Mouse (Mus musculus): ENCODE data around the gene Nupl2. TPM values are rescaled to one million over a fixed set of nuclear protein-coding genes. Genes with fewer than 3 reads are reported as not detected.

Nupl2 gene
- polyA plus RNA-seq, 1 experiment from 2014 or later, result 4.7 TPM

DNA sequence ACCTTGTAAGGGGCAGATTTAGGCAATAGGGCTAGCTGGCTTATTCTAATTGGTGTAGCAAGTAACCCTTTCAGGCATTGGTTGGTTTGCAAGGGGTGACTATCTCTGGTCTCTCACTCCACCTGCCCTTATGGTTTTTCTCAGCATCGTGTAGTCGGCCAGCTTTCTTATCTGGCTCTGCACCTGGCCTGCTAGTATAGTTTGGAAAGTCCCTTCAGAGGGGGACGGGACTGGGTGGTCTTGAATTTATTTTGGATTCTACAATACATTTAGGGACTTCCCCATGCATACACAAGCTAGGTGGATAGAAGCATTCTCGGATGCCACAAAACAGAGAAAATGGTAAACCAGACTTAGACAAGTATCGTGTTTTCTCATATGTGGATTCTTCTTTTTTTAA is 17.8 kb upstream of the Nupl2 start:
- peaks cover 48% of the 10 kb centered on the region for H3K36me3 ChIP-seq (ENCODE audit: control insufficient read depth, insufficient read depth)
- no peak overlapping the region for H3K9ac ChIP-seq (ENCODE audit: low read depth, low read length)
- no peak overlapping the region for H3K4me3 ChIP-seq (ENCODE audit: low read depth, low read length)
- H3K4me2 ChIP-seq (replicated peaks; ENCODE audit: low read depth), result no peak overlapping the region
- no peaks in the 10 kb centered on the region for H3K9me3 ChIP-seq (ENCODE audit: control insufficient read depth)
- WGBS, result 87% methylated on average over 5 of the region's 5 CpGs
- H3K27me3 ChIP-seq (replicated peaks; ENCODE audit: control insufficient read depth, insufficient read depth, low read length), result no peaks in the 10 kb centered on the region
- TF ChIP-seq CTCF (IDR thresholded peaks at IDR 0.05; ENCODE audit: low read depth), result no peak
- no peaks in the 10 kb centered on the region for H3K4me1 ChIP-seq (replicated peaks; ENCODE audit: control insufficient read depth, insufficient read depth, low read length)
- ATAC-seq, result no peak
- H3K27ac ChIP-seq (ENCODE audit: low read depth, low read length), result no peak overlapping the region

DNA sequence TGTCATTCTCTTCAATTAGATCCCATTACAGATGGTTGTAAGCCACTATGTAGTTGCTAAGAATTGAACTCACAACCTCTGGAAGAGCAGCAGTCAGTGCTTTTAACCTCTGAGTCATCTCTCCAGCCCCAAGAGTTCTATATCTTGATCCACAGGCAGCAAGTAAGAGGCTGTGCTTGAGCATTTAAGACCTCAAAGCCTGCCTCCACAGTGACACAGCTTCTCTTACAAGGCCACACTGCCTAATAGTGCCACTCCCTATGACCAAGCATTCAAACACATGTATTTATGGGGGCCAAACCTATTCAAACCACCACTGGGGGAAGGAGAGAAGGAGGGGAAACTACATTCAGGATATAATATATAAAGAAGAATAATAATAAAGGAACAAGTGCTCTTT is 12.6 kb upstream of the Nupl2 start:
- Histone ChIP-seq H3K4me3 (ENCODE audit: low read depth, low read length) (no peak overlapping the region), H3K36me3 (ENCODE audit: control insufficient read depth, insufficient read depth) (peaks cover 13% of the 10 kb centered on the region), H3K9me3 (ENCODE audit: control insufficient read depth) (no peaks in the 10 kb centered on the region), H3K4me2 (replicated peaks; ENCODE audit: low read depth) (no peak overlapping the region), H3K27ac (ENCODE audit: low read depth, low read length) (no peak overlapping the region), H3K27me3 (replicated peaks; ENCODE audit: control insufficient read depth, insufficient read depth, low read length) (no peaks in the 10 kb centered on the region), H3K4me1 (replicated peaks; ENCODE audit: control insufficient read depth, insufficient read depth, low read length) (no peaks in the 10 kb centered on the region), H3K9ac (ENCODE audit: low read depth, low read length) (no peak overlapping the region)
- TF ChIP-seq CTCF (IDR thresholded peaks at IDR 0.05; ENCODE audit: low read depth), result no peak
- no peak for ATAC-seq

GRCm38 (mm10) chr5:24156774-24157173 is 8.0 kb upstream of the Nupl2 start:
- Histone ChIP-seq H3K4me2 (replicated peaks; ENCODE audit: low read depth) (no peak overlapping the region), H3K36me3 (ENCODE audit: control insufficient read depth, insufficient read depth) (peaks cover 10% of the 10 kb centered on the region), H3K4me1 (replicated peaks; ENCODE audit: control insufficient read depth, insufficient read depth, low read length) (no peaks in the 10 kb centered on the region), H3K9me3 (ENCODE audit: control insufficient read depth) (no peaks in the 10 kb centered on the region), H3K27ac (ENCODE audit: low read depth, low read length) (no peak overlapping the region), H3K27me3 (replicated peaks; ENCODE audit: control insufficient read depth, insufficient read depth, low read length) (no peaks in the 10 kb centered on the region), H3K4me3 (ENCODE audit: low read depth, low read length) (no peak overlapping the region), H3K9ac (ENCODE audit: low read depth, low read length) (no peak overlapping the region)
- no peak for ATAC-seq
- WGBS, result 91% methylated on average over 6 of the region's 6 CpGs
- no peak for TF ChIP-seq CTCF (IDR thresholded peaks at IDR 0.05; ENCODE audit: low read depth)

DNA sequence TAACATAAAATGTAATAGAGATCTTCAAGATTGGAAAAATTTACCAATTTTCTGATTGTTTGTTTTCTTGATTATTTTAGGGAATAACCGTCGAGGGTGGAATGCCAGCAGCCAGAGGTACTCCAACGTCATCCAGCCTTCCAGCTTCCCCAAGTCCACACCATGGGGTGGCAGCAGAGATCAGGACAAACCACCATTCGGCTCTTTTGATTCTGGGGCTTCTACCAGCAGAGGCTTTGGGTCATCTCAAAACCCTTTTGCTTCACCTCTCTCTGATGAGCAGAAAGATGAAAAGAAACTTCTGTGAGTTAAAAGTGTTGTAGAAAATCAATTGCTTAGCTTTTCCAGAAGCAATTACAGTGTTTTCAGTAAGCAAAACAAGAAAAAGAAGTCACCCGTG is 2.5 kb downstream of the Nupl2 start:
- WGBS, result 45% methylated on average over 5 of the region's 5 CpGs
- no peak for ATAC-seq

DNA sequence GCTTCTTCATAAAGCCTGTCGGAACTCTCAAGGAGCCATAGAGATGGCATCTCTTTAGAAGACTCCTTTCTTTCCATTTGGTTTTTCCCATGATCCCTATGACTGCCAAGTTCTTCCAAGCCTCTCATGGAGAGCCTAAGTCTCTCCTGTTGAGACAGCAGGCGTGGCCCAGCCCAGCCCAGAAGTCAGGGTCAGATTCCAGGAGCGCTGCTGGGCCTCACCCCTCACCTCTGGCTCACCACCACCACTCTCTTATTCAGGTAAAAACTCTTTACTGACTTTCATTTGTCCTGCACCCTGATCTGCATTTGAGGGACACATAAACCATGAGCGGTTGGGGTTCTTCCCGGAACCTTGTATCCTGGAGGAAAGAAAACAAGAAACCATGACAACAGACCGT is 5.1 kb downstream of the Nupl2 start:
- Histone ChIP-seq H3K27ac (ENCODE audit: low read depth, low read length) (no peak overlapping the region), H3K27me3 (replicated peaks; ENCODE audit: control insufficient read depth, insufficient read depth, low read length) (no peaks in the 10 kb centered on the region), H3K9ac (ENCODE audit: low read depth, low read length) (no peak overlapping the region), H3K4me3 (ENCODE audit: low read depth, low read length) (no peak overlapping the region), H3K4me1 (replicated peaks; ENCODE audit: control insufficient read depth, insufficient read depth, low read length) (no peaks in the 10 kb centered on the region), H3K36me3 (ENCODE audit: control insufficient read depth, insufficient read depth) (peaks cover 24% of the 10 kb centered on the region), H3K4me2 (replicated peaks; ENCODE audit: low read depth) (no peak overlapping the region), H3K9me3 (ENCODE audit: control insufficient read depth) (no peaks in the 10 kb centered on the region)
- ATAC-seq, result no peak
- no peak for TF ChIP-seq CTCF (IDR thresholded peaks at IDR 0.05; ENCODE audit: low read depth)
- WGBS, result 88% methylated on average over 6 of the region's 6 CpGs

More for the DNA sequence above, 2.5 kb downstream of the Nupl2 start:
- peaks cover 13% of the 10 kb centered on the region for H3K36me3 ChIP-seq (ENCODE audit: control insufficient read depth, insufficient read depth)
- H3K27ac ChIP-seq (ENCODE audit: low read depth, low read length), result no peak overlapping the region
- H3K9me3 ChIP-seq (ENCODE audit: control insufficient read depth), result no peaks in the 10 kb centered on the region
- H3K27me3 ChIP-seq (replicated peaks; ENCODE audit: control insufficient read depth, insufficient read depth, low read length), result no peaks in the 10 kb centered on the region
- H3K4me2 ChIP-seq (replicated peaks; ENCODE audit: low read depth), result no peak overlapping the region
- H3K9ac ChIP-seq (ENCODE audit: low read depth, low read length), result no peak overlapping the region
- no peak overlapping the region for H3K4me3 ChIP-seq (ENCODE audit: low read depth, low read length)
- H3K4me1 ChIP-seq (replicated peaks; ENCODE audit: control insufficient read depth, insufficient read depth, low read length), result no peaks in the 10 kb centered on the region
- peak; percentile 62 for TF ChIP-seq CTCF (IDR thresholded peaks at IDR 0.05; ENCODE audit: low read depth)

DNA sequence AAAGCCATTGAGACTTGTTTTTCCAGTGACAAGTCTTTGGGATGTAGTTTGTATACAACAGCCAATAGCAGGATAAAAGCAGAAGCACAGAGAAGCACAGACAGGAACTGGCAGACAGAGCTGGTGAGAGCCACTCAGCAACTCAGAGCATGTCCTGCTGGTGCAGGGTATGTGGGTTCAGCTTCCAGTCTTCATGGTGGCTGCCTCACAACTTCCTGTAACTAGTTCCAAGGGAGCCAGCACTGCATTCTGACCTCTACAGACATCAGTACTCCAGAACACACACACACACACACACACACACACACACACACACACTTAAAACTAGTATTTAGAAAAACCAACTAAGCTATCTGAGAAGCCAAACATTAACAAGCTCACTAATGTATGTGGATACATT is 7.3 kb downstream of the Nupl2 start:
- Histone ChIP-seq H3K4me2 (replicated peaks; ENCODE audit: low read depth) (no peak overlapping the region), H3K9me3 (ENCODE audit: control insufficient read depth) (no peaks in the 10 kb centered on the region), H3K27me3 (replicated peaks; ENCODE audit: control insufficient read depth, insufficient read depth, low read length) (no peaks in the 10 kb centered on the region), H3K36me3 (ENCODE audit: control insufficient read depth, insufficient read depth) (peaks cover 24% of the 10 kb centered on the region), H3K4me3 (ENCODE audit: low read depth, low read length) (no peak overlapping the region), H3K4me1 (replicated peaks; ENCODE audit: control insufficient read depth, insufficient read depth, low read length) (no peaks in the 10 kb centered on the region), H3K9ac (ENCODE audit: low read depth, low read length) (no peak overlapping the region), H3K27ac (ENCODE audit: low read depth, low read length) (no peak overlapping the region)
- no peak for TF ChIP-seq CTCF (IDR thresholded peaks at IDR 0.05; ENCODE audit: low read depth)
- ATAC-seq, result no peak

Data from intestine, postnatal 0 days (tissue).